Mouse (Mus musculus) embryo, embryonic 11 days (tissue): ENCODE measurements at regions not wholly inside any gene's neighbourhood (a gene's known extent, or its start where the extent isn't known, plus 50 kb on each side); places are given as distances from the start of the nearest gene placed in this dataset.
"Not testable (repeated sequence)": the region's sequence is repeated elsewhere in the genome, so short reads cannot be mapped to it uniquely, and the experiment has no call there.

Experiments
- DNase-seq: peaks from one replicate; pipeline ENCODE4 v3.0.0-alpha.2; 2015

GRCm38 (mm10) chr1:103986867-103987266, 781.5 kb upstream of the Cdh20 start:
- DNase-seq, result peak; percentile 45

GRCm38 (mm10) chr1:104002906-104003305, 765.4 kb upstream of the Cdh20 start:
- DNase-seq, result not testable (repeated sequence)

- DNase-seq, result no peak
These were observed 738.7 kb upstream of the Cdh20 start for GRCm38 (mm10) chr1:104029670-104030069.

GRCm38 (mm10) chr1:104048440-104048839, 719.9 kb upstream of the Cdh20 start:
- no peak for DNase-seq

GRCm38 (mm10) chr1:104049169-104049948, 719.0 kb upstream of the Cdh20 start:
- DNase-seq, result no peak
